Mouse (Mus musculus) frontal cortex, postnatal 10 days (tissue): Measurements from ENCODE around the gene Gm9833.

Experiments
- DNase-seq, 2 experiments: peaks; one replicate each; pipeline ENCODE4 v3.0.0; 2022; ENCODE audit warnings: low spot score in 2 of 2, mixed read lengths in 1 of 2

Gene Gm9833

GRCm38 (mm10) chr3:10121956-10122739, 34.2 kb downstream of the Gm9833 start:
- no peak for DNase-seq

GRCm38 (mm10) chr3:10123615-10124014, 35.7 kb downstream of the Gm9833 start:
- DNase-seq: no peak

GRCm38 (mm10) chr3:10124071-10124470, 36.2 kb downstream of the Gm9833 start:
- DNase-seq: no peak

- no peak for DNase-seq
Measured at GRCm38 (mm10) chr3:10125301-10125700, 37.4 kb downstream of the Gm9833 start.

GRCm38 (mm10) chr3:10126036-10126435, 38.1 kb downstream of the Gm9833 start:
- no peak for DNase-seq

- no peak for DNase-seq
Measured at GRCm38 (mm10) chr3:10126502-10126901, 38.6 kb downstream of the Gm9833 start.

- DNase-seq: peak; percentile 61 to 72
Measured at GRCm38 (mm10) chr3:10126952-10127351, 39.0 kb downstream of the Gm9833 start.

GRCm38 (mm10) chr3:10127505-10127904, 39.6 kb downstream of the Gm9833 start:
- DNase-seq: no peak
